Mouse (Mus musculus) stomach, embryonic 15.5 days (tissue): ENCODE data around the gene Dpy19l3. TPM values are rescaled to one million over a fixed set of nuclear protein-coding genes. Genes with fewer than 3 reads are reported as not detected.
A peak's percentile ranks its signal among the peaks of the same experiment; 100 is the strongest.

ENCODE experiments used
- ATAC-seq: fragments of 200-750 bp; cut with Nextera tagmentation; 2 replicates; pipeline ENCODE4 v1.8.0; 2017; ENCODE audit warnings: low read depth, moderate number of reproducible peaks, moderate TSS enrichment; ENCODE audit not compliant: insufficient read depth, low FRiP score
- H3K27ac ChIP-seq: fragments of 300-500 bp; sonication (generic); 2 replicates; pipeline ENCODE4 v1.5.1; 2015; ENCODE audit warnings: mild to moderate bottlenecking, inconsistent platforms
- H3K27me3 ChIP-seq: fragments of 300-500 bp; sonication (generic); replicated peaks from 2 replicates; pipeline ENCODE4 v1.6.1; 2015; ENCODE audit warnings: inconsistent platforms
- H3K36me3 ChIP-seq: fragments of 300-500 bp; sonication (generic); 2 replicates; pipeline ENCODE4 v1.6.1; 2015; ENCODE audit warnings: inconsistent platforms
- H3K4me1 ChIP-seq: fragments of 300-500 bp; sonication (generic); 2 replicates; pipeline ENCODE4 v1.6.1; 2015; ENCODE audit warnings: inconsistent platforms
- H3K4me2 ChIP-seq: fragments of 300-500 bp; sonication (generic); 2 replicates; pipeline ENCODE4 v1.6.1; 2015; ENCODE audit warnings: mild to moderate bottlenecking, inconsistent platforms
- H3K4me3 ChIP-seq: fragments of 300-500 bp; sonication (generic); replicated peaks from 2 replicates; pipeline ENCODE4 v1.5.1; 2015; ENCODE audit warnings: inconsistent platforms
- H3K9ac ChIP-seq: fragments of 300-500 bp; sonication (generic); 2 replicates; pipeline ENCODE4 v1.6.1; 2015; ENCODE audit warnings: inconsistent platforms
- H3K9me3 ChIP-seq: fragments of 300-500 bp; sonication (generic); 2 replicates; pipeline ENCODE4 v1.6.1; 2016; ENCODE audit warnings: inconsistent platforms
- WGBS: fragments of 180-500 bp; shearing (Covaris S2); methylation state at CpG from one replicate; pipeline ENCODE4 v1.1.7; 2015; 5-methylcytosine and 5-hydroxymethylcytosine counted together
- polyA plus RNA-seq: library from polyadenylated mRNA; unstranded; fragments of >200 nt; fragmentation: Nextera tagmentation; extraction: Ambion mirVana; gene quantifications from 2 replicates; pipeline ENCODE4 v1.2.1, GENCODE M21; 2015

Dpy19l3 gene
- polyA plus RNA-seq, 1 experiment from 2014 or later, result 21.1 TPM

GRCm38 (mm10) chr7:35772347-35772746 lies 18.1 kb upstream of the Dpy19l3 start:
- Histone ChIP-seq H3K36me3 (peaks cover 28% of the 10 kb centered on the region), H3K27me3 (no peaks in the 10 kb centered on the region), H3K4me1 (no peaks in the 10 kb centered on the region), H3K4me2 (no peak overlapping the region), H3K4me3 (no peak overlapping the region), H3K27ac (no peak overlapping the region), H3K9me3 (no peaks in the 10 kb centered on the region), H3K9ac (no peak overlapping the region)
- ATAC-seq, result no peak
- WGBS, result 90% methylated on average over 8 of the region's 8 CpGs

- Histone ChIP-seq H3K36me3 (peaks cover 26% of the 10 kb centered on the region), H3K27ac (no peak overlapping the region), H3K9me3 (no peaks in the 10 kb centered on the region), H3K4me1 (no peaks in the 10 kb centered on the region), H3K4me3 (no peak overlapping the region), H3K9ac (no peak overlapping the region), H3K4me2 (no peak overlapping the region), H3K27me3 (no peaks in the 10 kb centered on the region)
- no peak for ATAC-seq
These were observed 16.9 kb upstream of the Dpy19l3 start for GRCm38 (mm10) chr7:35771106-35771505.

- Histone ChIP-seq H3K9ac (no peak overlapping the region), H3K36me3 (peaks cover 17% of the 10 kb centered on the region), H3K27ac (no peak overlapping the region), H3K4me3 (no peak overlapping the region), H3K27me3 (no peaks in the 10 kb centered on the region), H3K4me2 (no peak overlapping the region), H3K4me1 (no peaks in the 10 kb centered on the region), H3K9me3 (no peaks in the 10 kb centered on the region)
- ATAC-seq, result no peak
- 73% methylated on average over 7 of the region's 7 CpGs for WGBS
These were observed 15.9 kb upstream of the Dpy19l3 start for GRCm38 (mm10) chr7:35770122-35770521.

GRCm38 (mm10) chr7:35764461-35764860 lies 10.2 kb upstream of the Dpy19l3 start:
- Histone ChIP-seq H3K27me3 (no peaks in the 10 kb centered on the region), H3K4me3 (no peak overlapping the region), H3K4me2 (no peak overlapping the region), H3K27ac (no peak overlapping the region), H3K4me1 (no peaks in the 10 kb centered on the region), H3K36me3 (no peaks in the 10 kb centered on the region), H3K9me3 (no peaks in the 10 kb centered on the region), H3K9ac (no peak overlapping the region)
- 87% methylated on average over 11 of the region's 11 CpGs for WGBS
- ATAC-seq, result no peak

- no peaks in the 10 kb centered on the region for H3K27me3 ChIP-seq
- H3K4me2 ChIP-seq, result no peak overlapping the region
- no peak overlapping the region for H3K4me3 ChIP-seq
- no peaks in the 10 kb centered on the region for H3K36me3 ChIP-seq
- no peaks in the 10 kb centered on the region for H3K9me3 ChIP-seq
- no peak overlapping the region for H3K27ac ChIP-seq
- ATAC-seq, result no peak
- no peak overlapping the region for H3K9ac ChIP-seq
- no peaks in the 10 kb centered on the region for H3K4me1 ChIP-seq
- WGBS, result 72% methylated on average over 5 of the region's 5 CpGs
These were observed 7.5 kb upstream of the Dpy19l3 start for GRCm38 (mm10) chr7:35761801-35762200.

- Histone ChIP-seq H3K4me1 (no peaks in the 10 kb centered on the region), H3K36me3 (no peaks in the 10 kb centered on the region), H3K4me2 (no peak overlapping the region), H3K9me3 (no peaks in the 10 kb centered on the region), H3K27me3 (no peaks in the 10 kb centered on the region), H3K4me3 (no peak overlapping the region), H3K9ac (no peak overlapping the region), H3K27ac (no peak overlapping the region)
- WGBS, result 22% methylated on average over 2 of the region's 2 CpGs
- no peak for ATAC-seq
These were observed 5.3 kb upstream of the Dpy19l3 start for GRCm38 (mm10) chr7:35759602-35760001.

GRCm38 (mm10) chr7:35756510-35757440 lies 2.5 kb upstream of the Dpy19l3 start:
- Histone ChIP-seq H3K4me2 (no peak overlapping the region), H3K27ac (no peak overlapping the region), H3K9me3 (no peaks in the 10 kb centered on the region), H3K27me3 (no peaks in the 10 kb centered on the region), H3K36me3 (no peaks in the 10 kb centered on the region), H3K4me3 (no peak overlapping the region), H3K4me1 (peaks cover 12% of the 10 kb centered on the region; the same call in 1 of the 2 replicates), H3K9ac (no peak overlapping the region)
- no peak for ATAC-seq
- 39% methylated on average over 14 of the region's 14 CpGs for WGBS

GRCm38 (mm10) chr7:35754886-35755168 lies 573 bp upstream of the Dpy19l3 start:
- Histone ChIP-seq H3K27ac (peak overlapping the region; percentile 52; the same call in 1 of the 2 replicates), H3K27me3 (no peaks in the 10 kb centered on the region), H3K4me3 (peak overlapping the region; percentile 87), H3K9ac (no peak overlapping the region), H3K4me2 (peak overlapping the region; percentile 99), H3K36me3 (no peaks in the 10 kb centered on the region), H3K4me1 (peaks cover 12% of the 10 kb centered on the region; the same call in 1 of the 2 replicates), H3K9me3 (no peaks in the 10 kb centered on the region)
- ATAC-seq, result no peak
- 71% methylated on average over 4 of the region's 4 CpGs for WGBS

GRCm38 (mm10) chr7:35753319-35754032 lies 778 bp downstream of the Dpy19l3 start:
- Histone ChIP-seq H3K27me3 (no peaks in the 10 kb centered on the region), H3K27ac (no peak overlapping the region), H3K4me3 (peak overlapping the region; percentile 87), H3K36me3 (no peaks in the 10 kb centered on the region), H3K4me2 (peak overlapping the region; percentile 99), H3K4me1 (peaks cover 12% of the 10 kb centered on the region; the same call in 1 of the 2 replicates), H3K9ac (peak overlapping the region; percentile 63; the same call in 1 of the 2 replicates), H3K9me3 (no peaks in the 10 kb centered on the region)
- WGBS, result 5% methylated on average over 15 of the region's 15 CpGs
- ATAC-seq, result no peak

GRCm38 (mm10) chr7:35750873-35751272 lies 3.4 kb downstream of the Dpy19l3 start:
- H3K27me3 ChIP-seq, result no peaks in the 10 kb centered on the region
- H3K27ac ChIP-seq, result no peak overlapping the region
- 0 out of 2 replicates have a peak, but pooled peaks cover 3% of the 10 kb centered on the region for H3K36me3 ChIP-seq
- 95% methylated on average over 9 of the region's 9 CpGs for WGBS
- no peak overlapping the region for H3K9ac ChIP-seq
- peaks cover 12% of the 10 kb centered on the region; the same call in 1 of the 2 replicates for H3K4me1 ChIP-seq
- H3K4me2 ChIP-seq, result no peak overlapping the region
- no peaks in the 10 kb centered on the region for H3K9me3 ChIP-seq
- ATAC-seq, result no peak
- no peak overlapping the region for H3K4me3 ChIP-seq

GRCm38 (mm10) chr7:35747397-35747964 lies 6.8 kb downstream of the Dpy19l3 start:
- H3K9ac ChIP-seq, result no peak overlapping the region
- no peak overlapping the region for H3K27ac ChIP-seq
- no peak overlapping the region for H3K4me2 ChIP-seq
- H3K36me3 ChIP-seq, result 0 out of 2 replicates have a peak, but pooled peaks cover 3% of the 10 kb centered on the region
- no peak for ATAC-seq
- no peaks in the 10 kb centered on the region for H3K27me3 ChIP-seq
- no peaks in the 10 kb centered on the region for H3K9me3 ChIP-seq
- no peak overlapping the region for H3K4me3 ChIP-seq
- H3K4me1 ChIP-seq, result no peaks in the 10 kb centered on the region
- 89% methylated on average over 14 of the region's 14 CpGs for WGBS
